Mouse (Mus musculus): Measurements from ENCODE around the gene Rfng.
"Not testable (repeated sequence)": the region's sequence is repeated elsewhere in the genome, so short reads cannot be mapped to it uniquely, and the experiment has no call there.

Rfng gene

GRCm38 (mm10) chr11:120817358-120817757 lies 33.4 kb upstream of the Rfng start:
- no peak for DNase-seq (ENCODE audit: extremely low read depth, low read depth, low spot score)

- DNase-seq (ENCODE audit: extremely low read depth, low read depth, low spot score), result no peak
Measured at GRCm38 (mm10) chr11:120812068-120812467, 28.1 kb upstream of the Rfng start.

- DNase-seq (ENCODE audit: extremely low read depth, low read depth, low spot score), result no peak
Measured at GRCm38 (mm10) chr11:120808010-120808409, 24.0 kb upstream of the Rfng start.

GRCm38 (mm10) chr11:120805375-120806298 lies 21.6 kb upstream of the Rfng start:
- DNase-seq (ENCODE audit: extremely low read depth, low read depth, low spot score), result no peak

GRCm38 (mm10) chr11:120804769-120805168 lies 20.8 kb upstream of the Rfng start:
- DNase-seq (ENCODE audit: extremely low read depth, low read depth, low spot score), result no peak

GRCm38 (mm10) chr11:120804274-120804673 lies 20.3 kb upstream of the Rfng start:
- no peak for DNase-seq (ENCODE audit: extremely low read depth, low read depth, low spot score)

GRCm38 (mm10) chr11:120800061-120800904 lies 16.3 kb upstream of the Rfng start:
- peak; percentile 88 for DNase-seq (ENCODE audit: extremely low read depth, low read depth, low spot score)

GRCm38 (mm10) chr11:120799316-120799890 lies 15.4 kb upstream of the Rfng start:
- DNase-seq (ENCODE audit: extremely low read depth, low read depth, low spot score), result no peak

GRCm38 (mm10) chr11:120798244-120798643 lies 14.2 kb upstream of the Rfng start:
- DNase-seq (ENCODE audit: extremely low read depth, low read depth, low spot score), result no peak

GRCm38 (mm10) chr11:120796614-120796946 lies 12.6 kb upstream of the Rfng start:
- no peak for DNase-seq (ENCODE audit: extremely low read depth, low read depth, low spot score)

GRCm38 (mm10) chr11:120795756-120796613 lies 12.0 kb upstream of the Rfng start, which contains the start of gene Dus1l:
Dus1l (minus strand) TSS chr11:120796403.
- DNase-seq (ENCODE audit: extremely low read depth, low read depth, low spot score), result no peak

- peak; percentile 76 for DNase-seq (ENCODE audit: extremely low read depth, low read depth, low spot score)
Measured at GRCm38 (mm10) chr11:120792652-120793051, 8.6 kb upstream of the Rfng start.

GRCm38 (mm10) chr11:120789810-120790209 lies 5.8 kb upstream of the Rfng start:
- no peak for DNase-seq (ENCODE audit: extremely low read depth, low read depth, low spot score)

- no peak for DNase-seq (ENCODE audit: extremely low read depth, low read depth, low spot score)
Measured at GRCm38 (mm10) chr11:120789355-120789754, 5.3 kb upstream of the Rfng start.

GRCm38 (mm10) chr11:120788460-120788859 lies 4.5 kb upstream of the Rfng start:
- DNase-seq (ENCODE audit: extremely low read depth, low read depth, low spot score), result not testable (repeated sequence)

GRCm38 (mm10) chr11:120785145-120785544 lies 1.1 kb upstream of the Rfng start:
- no peak for DNase-seq (ENCODE audit: extremely low read depth, low read depth, low spot score)

GRCm38 (mm10) chr11:120783426-120784063 lies 462 bp downstream of the Rfng start:
- DNase-seq (ENCODE audit: extremely low read depth, low read depth, low spot score), result no peak

GRCm38 (mm10) chr11:120781361-120781760 lies 2.6 kb downstream of the Rfng start:
- DNase-seq (ENCODE audit: extremely low read depth, low read depth, low spot score), result not testable (repeated sequence)

GRCm38 (mm10) chr11:120779876-120780275 lies 4.1 kb downstream of the Rfng start:
- no peak for DNase-seq (ENCODE audit: extremely low read depth, low read depth, low spot score)

GRCm38 (mm10) chr11:120777123-120777522 lies 6.9 kb downstream of the Rfng start:
- no peak for DNase-seq (ENCODE audit: extremely low read depth, low read depth, low spot score)

Data from fat pad, adult 2 months (tissue).